Mouse (Mus musculus) thymus, adult 2 months (tissue): Measurements from ENCODE around the gene Psap.

Experiments used
- CTCF ChIP-seq: fragments of 200-500 bp; IDR thresholded peaks from 2 replicates; pipeline ENCODE4 v1.5.1; 2012; ENCODE audit warnings: mild to moderate bottlenecking, control low read depth, low read length, moderate library complexity, borderline replicate concordance; ENCODE audit not compliant: control insufficient read depth, poor library complexity, insufficient read depth; ENCODE audit errors: extremely low read depth
- POLR2A ChIP-seq: fragments of 200-500 bp; IDR thresholded peaks from 2 replicates; pipeline ENCODE4 v1.6.1; 2012; ENCODE audit warnings: mild to moderate bottlenecking, low read length, control low read depth, moderate library complexity; ENCODE audit not compliant: control insufficient read depth, poor library complexity, insufficient read depth; ENCODE audit errors: extremely low read depth

GRCm38 (mm10) chr10:60256088-60256487 is 21.3 kb upstream of the Psap start:
- no peak for TF ChIP-seq POLR2A
- no peak for TF ChIP-seq CTCF
